Mouse (Mus musculus) ES-E14 (cell line): ENCODE measurements around the gene Actb. TPM values are rescaled to one million over a fixed set of nuclear protein-coding genes. Genes with fewer than 3 reads are reported as not detected.

ENCODE experiments used
- DNase-seq: peaks from one replicate; pipeline ENCODE4 v3.0.0-alpha.2; 2013; ENCODE audit warnings: low read depth, low spot score
- H3K27ac ChIP-seq: 2 replicates; pipeline ENCODE4 v1.5.1; 2012; ENCODE audit warnings: low read depth, mild to moderate bottlenecking, low read length, moderate library complexity, mixed read lengths; ENCODE audit not compliant: poor library complexity, insufficient read depth, severe bottlenecking
- H3K36me3 ChIP-seq: 2 replicates; pipeline ENCODE4 v1.6.1; 2012; ENCODE audit warnings: mild to moderate bottlenecking, low read length, moderate library complexity, mixed read lengths; ENCODE audit not compliant: control insufficient read depth, poor library complexity, insufficient read depth, severe bottlenecking
- H3K4me1 ChIP-seq, 2 experiments: fragments of 150-350 bp in 1 of 2; sonication (generic) in 1 of 2; 2 replicates each; pipeline ENCODE4 v1.6.1; 2012; ENCODE audit warnings: low read length in 2 of 2, mild to moderate bottlenecking in 1 of 2, mixed read lengths in 1 of 2; ENCODE audit not compliant: control insufficient read depth in 2 of 2, insufficient read depth in 2 of 2, poor library complexity in 1 of 2
- H3K4me3 ChIP-seq, 2 experiments: fragments of 150-350 bp in 1 of 2; sonication (generic) in 1 of 2; 2 replicates each; pipeline ENCODE4 v1.5.1; 2012; ENCODE audit warnings: low read length in 2 of 2, low read depth in 1 of 2, mild to moderate bottlenecking in 1 of 2, mixed read lengths in 1 of 2; ENCODE audit not compliant: insufficient read depth in 1 of 2, poor library complexity in 1 of 2, severe bottlenecking in 1 of 2
- H3K9ac ChIP-seq: 2 replicates; pipeline ENCODE4 v1.6.1; 2012; ENCODE audit warnings: low read depth, mild to moderate bottlenecking, low read length, mixed read lengths; ENCODE audit not compliant: poor library complexity, insufficient read depth, severe bottlenecking
- H3K9me3 ChIP-seq: fragments of 150-350 bp; sonication (generic); 2 replicates; pipeline ENCODE4 v1.6.1; 2012; ENCODE audit warnings: low read depth, mild to moderate bottlenecking, low read length; ENCODE audit not compliant: control insufficient read depth, insufficient read depth
- CHD2 ChIP-seq: IDR thresholded peaks from 2 replicates; pipeline ENCODE4 v1.6.1; 2014; ENCODE audit warnings: mild to moderate bottlenecking, low read depth, low read length, inconsistent platforms
- HCFC1 ChIP-seq: IDR thresholded peaks from 2 replicates; pipeline ENCODE4 v1.6.1; 2012; ENCODE audit warnings: low read length, inconsistent platforms, borderline replicate concordance; ENCODE audit not compliant: insufficient read depth
- MAFK ChIP-seq: IDR thresholded peaks from 2 replicates; pipeline ENCODE4 v1.6.1; 2014; ENCODE audit warnings: mild to moderate bottlenecking, low read depth, low read length, inconsistent platforms; ENCODE audit not compliant: insufficient read depth
- ZC3H11A ChIP-seq: IDR thresholded peaks from 2 replicates; pipeline ENCODE4 v1.6.1; 2012; ENCODE audit warnings: low read depth, mild to moderate bottlenecking, inconsistent platforms, low read length, borderline replicate concordance
- ZNF384 ChIP-seq: IDR thresholded peaks from 2 replicates; pipeline ENCODE4 v1.6.1; 2012; ENCODE audit warnings: low read depth, low read length, inconsistent platforms
- in situ Hi-C, 2 experiments: fragments of 600-800 bp; cut with MboI; formaldehyde crosslinking; loops; one replicate each; pipeline ENCODE4 v1.15.1; 2025; ENCODE audit warnings: low sequenced_read_pairs in 2 of 2, inconsistent platforms in 1 of 2; ENCODE audit not compliant: unreplicated experiment in 2 of 2
- total RNA-seq: library from RNA; depleted of rRNA; stranded (reverse); fragments of 300-350 nt; gene quantifications from 2 replicates; pipeline ENCODE4 v1.2.3, GENCODE M21; 2012

The Actb gene
- total RNA-seq, 1 experiment = 4,692 TPM

DNA sequence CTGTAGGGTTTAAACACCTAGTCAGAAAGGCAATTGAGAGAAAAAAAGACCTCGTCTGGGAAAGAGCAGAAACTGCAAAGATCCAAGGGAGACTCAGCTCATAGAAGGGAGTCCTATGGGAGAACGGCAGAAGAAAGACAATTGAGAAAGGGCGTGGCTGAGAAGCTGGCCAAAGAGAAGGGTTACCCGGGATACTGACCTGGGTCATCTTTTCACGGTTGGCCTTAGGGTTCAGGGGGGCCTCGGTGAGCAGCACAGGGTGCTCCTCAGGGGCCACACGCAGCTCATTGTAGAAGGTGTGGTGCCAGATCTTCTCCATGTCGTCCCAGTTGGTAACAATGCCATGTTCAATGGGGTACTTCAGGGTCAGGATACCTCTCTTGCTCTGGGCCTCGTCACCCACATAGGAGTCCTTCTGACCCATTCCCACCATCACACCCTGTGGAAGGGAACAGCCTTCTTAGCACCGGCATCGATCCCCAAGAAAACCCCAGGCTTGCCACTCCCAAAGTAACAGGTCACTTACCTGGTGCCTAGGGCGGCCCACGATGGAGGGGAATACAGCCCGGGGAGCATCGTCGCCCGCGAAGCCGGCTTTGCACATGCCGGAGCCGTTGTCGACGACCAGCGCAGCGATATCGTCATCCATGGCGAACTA lies 1.4 kb downstream of the Actb start:
- H3K4me1 ChIP-seq = peaks cover 0 to 44% of the 10 kb centered on the region in 2 experiments; a peak in 3 of 4 replicates
- DNase-seq = no peak
- H3K9me3 ChIP-seq = no peaks in the 10 kb centered on the region
- TF ChIP-seq ZC3H11A (no peak), MAFK (no peak), ZNF384 (no peak), CHD2 (no peak), HCFC1 (no peak)
- in situ Hi-C loops = no loop called here
- peak overlapping the region; percentile 96 to 98 for H3K4me3 ChIP-seq
- peak overlapping the region; percentile 100 for H3K9ac ChIP-seq
- H3K36me3 ChIP-seq = peaks cover 44% of the 10 kb centered on the region
- peak overlapping the region; percentile 91 for H3K27ac ChIP-seq

DNA sequence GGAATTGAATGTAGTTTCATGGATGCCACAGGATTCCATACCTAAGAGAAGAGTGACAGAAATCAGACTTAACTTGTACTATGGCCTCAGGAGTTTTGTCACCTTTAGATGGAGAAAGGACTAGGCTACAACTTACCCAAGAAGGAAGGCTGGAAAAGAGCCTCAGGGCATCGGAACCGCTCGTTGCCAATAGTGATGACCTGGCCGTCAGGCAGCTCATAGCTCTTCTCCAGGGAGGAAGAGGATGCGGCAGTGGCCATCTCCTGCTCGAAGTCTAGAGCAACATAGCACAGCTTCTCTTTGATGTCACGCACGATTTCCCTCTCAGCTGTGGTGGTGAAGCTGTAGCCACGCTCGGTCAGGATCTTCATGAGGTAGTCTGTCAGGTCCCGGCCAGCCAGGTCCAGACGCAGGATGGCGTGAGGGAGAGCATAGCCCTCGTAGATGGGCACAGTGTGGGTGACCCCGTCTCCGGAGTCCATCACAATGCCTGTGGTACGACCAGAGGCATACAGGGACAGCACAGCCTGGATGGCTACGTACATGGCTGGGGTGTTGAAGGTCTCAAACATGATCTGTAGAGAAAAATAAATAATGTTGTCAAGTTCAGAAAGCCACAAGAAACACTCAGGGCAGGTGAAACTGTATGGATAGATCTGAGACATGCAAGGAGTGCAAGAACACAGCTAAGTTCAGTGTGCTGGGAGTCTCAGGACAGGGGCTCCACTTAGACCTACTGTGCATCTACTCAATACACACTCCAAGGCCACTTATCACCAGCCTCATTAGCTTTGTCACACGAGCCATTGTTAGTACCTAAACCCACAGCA lies 2.1 kb downstream of the Actb start:
- Histone ChIP-seq H3K36me3 (peaks cover 44% of the 10 kb centered on the region), H3K27ac (peak overlapping the region; percentile 10; the same call in 1 of the 2 replicates), H3K4me3 (peak overlapping the region; percentile 96 to 98), H3K4me1 (peaks cover 0 to 37% of the 10 kb centered on the region in 2 experiments; a peak in 2 of 4 replicates), H3K9ac (peak overlapping the region; percentile 100), H3K9me3 (no peaks in the 10 kb centered on the region)
- in situ Hi-C loops = no loop called here
- no peak for DNase-seq
- TF ChIP-seq ZC3H11A (no peak), MAFK (no peak), HCFC1 (no peak)

DNA sequence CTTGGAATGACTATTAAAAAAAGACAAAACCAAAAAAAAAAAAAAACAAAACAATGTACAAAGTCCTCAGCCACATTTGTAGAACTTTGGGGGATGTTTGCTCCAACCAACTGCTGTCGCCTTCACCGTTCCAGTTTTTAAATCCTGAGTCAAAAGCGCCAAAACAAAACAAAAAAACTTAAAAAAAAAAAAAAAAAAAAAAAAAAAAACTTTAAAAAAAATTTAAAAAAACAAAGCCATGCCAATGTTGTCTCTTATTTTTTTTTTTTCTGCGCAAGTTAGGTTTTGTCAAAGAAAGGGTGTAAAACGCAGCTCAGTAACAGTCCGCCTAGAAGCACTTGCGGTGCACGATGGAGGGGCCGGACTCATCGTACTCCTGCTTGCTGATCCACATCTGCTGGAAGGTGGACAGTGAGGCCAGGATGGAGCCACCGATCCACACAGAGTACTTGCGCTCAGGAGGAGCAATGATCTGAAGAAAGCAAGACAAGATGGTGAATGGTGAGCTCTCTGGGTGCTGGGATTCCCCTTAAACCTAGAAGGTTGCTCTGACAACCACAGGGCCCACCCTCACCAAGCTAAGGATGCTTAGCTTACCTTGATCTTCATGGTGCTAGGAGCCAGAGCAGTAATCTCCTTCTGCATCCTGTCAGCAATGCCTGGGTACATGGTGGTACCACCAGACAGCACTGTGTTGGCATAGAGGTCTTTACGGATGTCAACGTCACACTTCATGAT lies 2.9 kb downstream of the Actb start:
- no peaks in the 10 kb centered on the region for H3K9me3 ChIP-seq
- no peak for DNase-seq
- no peak overlapping the region for H3K27ac ChIP-seq
- TF ChIP-seq HCFC1 (no peak), ZNF384 (peak; percentile 81)
- peak overlapping the region; percentile 20; the same call in 1 of the 2 replicates for H3K9ac ChIP-seq
- peaks cover 44% of the 10 kb centered on the region for H3K36me3 ChIP-seq
- in situ Hi-C loops = no loop called here
- H3K4me3 ChIP-seq = peak overlapping the region; percentile 96 to 98; a peak in 3 of 4 replicates
- peaks cover 0 to 30% of the 10 kb centered on the region in 2 experiments; a peak in 2 of 4 replicates for H3K4me1 ChIP-seq

GRCm38 (mm10) chr5:142902506-142903314 lies 3.8 kb downstream of the Actb start:
- Histone ChIP-seq H3K9ac (no peak overlapping the region), H3K9me3 (no peaks in the 10 kb centered on the region), H3K4me3 (no peak overlapping the region), H3K36me3 (peaks cover 44% of the 10 kb centered on the region), H3K4me1 (peaks cover 0 to 24% of the 10 kb centered on the region in 2 experiments; a peak in 1 of 4 replicates), H3K27ac (0 out of 2 replicates have a peak overlapping the region, but pooled peaks have one; percentile 33)
- in situ Hi-C loops = no loop called here
- DNase-seq = no peak
- TF ChIP-seq HCFC1 = peak; percentile 50; the same call in 1 of the 2 replicates
- TF ChIP-seq MAFK = no peak
